Mouse (Mus musculus) stomach, postnatal 0 days (tissue): ENCODE measurements around the gene 4933424G06Rik.

Experiments used
- CTCF ChIP-seq: IDR thresholded peaks from 2 replicates; pipeline ENCODE4 v1.5.1; 2016; ENCODE audit warnings: antibody characterized with exemption, low read depth, mild to moderate bottlenecking, moderate library complexity
- EP300 ChIP-seq: optimal IDR thresholded peaks from 2 replicates; pipeline ENCODE3; 2016; ENCODE audit warnings: antibody characterized with exemption

GRCm38 (mm10) chr1:36708626-36709025 is 1.3 kb upstream of the 4933424G06Rik start:
- TF ChIP-seq CTCF: no peak
- TF ChIP-seq EP300: no peak
